Mouse (Mus musculus): ENCODE measurements around the gene Ormdl3.

Ormdl3 gene

DNA sequence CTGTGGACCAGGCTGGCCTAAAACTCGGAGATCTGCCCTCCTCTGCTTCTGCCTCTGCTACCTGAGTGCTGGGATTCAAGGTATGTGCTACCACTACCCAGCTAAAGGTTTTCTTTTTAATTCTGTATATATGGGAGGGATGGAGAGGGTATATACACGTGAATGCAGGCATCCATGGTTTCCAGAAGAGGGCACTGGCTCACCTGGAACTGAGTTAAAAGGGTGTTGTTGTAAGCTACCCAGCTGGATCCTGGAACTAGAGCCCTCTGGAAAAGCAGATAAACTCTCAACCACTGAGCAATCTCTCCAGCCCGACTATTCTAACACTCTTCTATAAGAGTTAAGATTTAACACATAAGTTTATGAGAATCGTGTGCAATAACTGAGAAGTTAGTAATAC is 37.8 kb downstream of the Ormdl3 start:
- no peak for DNase-seq

- no peak for DNase-seq
Measured at GRCm38 (mm10) chr11:98547308-98547693, 39.9 kb downstream of the Ormdl3 start.

- DNase-seq = no peak
Measured at GRCm38 (mm10) chr11:98546529-98547307, 40.5 kb downstream of the Ormdl3 start.

- DNase-seq = no peak
Measured at GRCm38 (mm10) chr11:98545711-98546231, 41.4 kb downstream of the Ormdl3 start, which contains the start of gene Ikzf3. TSS of gene Ikzf3 (minus strand) at chr11:98546031.

GRCm38 (mm10) chr11:98544890-98545677 is 42.1 kb downstream of the Ormdl3 start:
- DNase-seq = no peak

GRCm38 (mm10) chr11:98543414-98543813 is 43.8 kb downstream of the Ormdl3 start:
- no peak for DNase-seq

GRCm38 (mm10) chr11:98542553-98542952 is 44.6 kb downstream of the Ormdl3 start:
- no peak for DNase-seq

DNA sequence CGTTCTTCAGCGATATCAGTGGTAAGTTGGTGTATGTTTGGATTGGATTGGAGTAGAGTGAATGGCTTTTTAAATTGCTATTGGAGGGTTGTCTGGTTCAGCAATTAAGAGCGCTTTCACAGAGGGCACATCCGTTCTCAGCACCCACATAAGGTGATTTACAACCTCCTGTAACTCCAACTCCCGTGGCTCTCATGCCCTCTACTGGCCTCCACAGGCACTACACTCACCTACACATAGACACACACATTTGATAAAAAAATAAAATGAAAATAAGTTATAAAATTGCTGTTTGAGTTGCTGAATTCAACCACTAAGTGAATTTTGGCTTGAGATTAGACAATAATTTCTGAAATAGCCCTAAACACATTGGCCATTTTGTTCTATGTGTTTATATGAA is 46.8 kb downstream of the Ormdl3 start:
- DNase-seq = no peak

DNA sequence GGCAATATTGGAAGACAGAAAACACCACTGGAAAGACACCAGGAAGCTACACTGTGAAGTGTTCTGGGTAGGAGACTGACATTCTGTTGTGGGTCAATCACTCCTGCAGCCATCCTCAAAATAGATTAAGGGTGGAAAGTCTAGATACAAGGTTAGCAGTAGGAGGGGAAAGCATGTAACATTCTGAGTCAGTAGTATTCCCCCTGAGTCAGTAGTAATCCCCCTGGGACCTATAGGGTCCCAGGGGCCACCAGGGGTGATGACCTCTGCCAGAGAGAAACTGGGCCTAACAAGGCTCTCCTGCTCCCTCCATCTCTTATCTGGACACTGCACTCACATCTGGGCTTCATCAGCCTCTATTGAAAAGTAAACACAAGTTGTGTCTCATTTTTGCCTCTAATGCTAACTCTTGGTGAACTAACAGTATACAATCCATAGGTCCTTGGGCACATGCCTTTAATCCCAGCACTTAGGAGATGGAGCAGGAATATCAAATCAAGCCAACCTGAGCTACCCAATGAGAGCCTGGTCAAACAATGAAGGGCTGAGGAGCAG is 49.6 kb downstream of the Ormdl3 start:
- DNase-seq = no peak
